Mouse (Mus musculus): ENCODE measurements around the gene Kcnh4.

DNA sequence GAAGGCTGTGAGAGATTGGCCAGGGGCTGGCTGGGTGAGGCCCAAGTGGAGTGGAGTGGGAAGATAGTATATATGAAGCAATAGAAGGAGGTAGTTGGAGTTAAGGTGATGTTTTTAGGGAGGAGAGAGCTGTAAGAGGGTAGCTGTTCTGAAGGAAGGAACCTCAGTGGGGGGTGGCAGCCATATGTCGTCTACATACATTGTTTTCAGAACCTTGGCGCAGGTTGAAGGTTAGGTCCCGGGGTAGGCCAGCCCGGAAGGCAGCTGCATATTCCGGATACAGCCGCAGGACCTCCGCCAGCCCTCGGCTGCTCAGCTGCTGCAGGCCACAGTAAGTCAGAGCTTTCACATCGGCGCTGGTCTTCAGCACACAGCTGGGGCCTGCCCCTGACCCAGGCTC, 13.2 kb downstream of the Kcnh4 start:
- TF ChIP-seq POLR2A (IDR thresholded peaks at IDR 0.05; ENCODE audit: extremely low read depth, insufficient read depth, low read length) (no peak), CTCF (IDR thresholded peaks at IDR 0.05; ENCODE audit: extremely low read depth, insufficient read depth, low read length) (no peak)

All from cortical plate, adult 2 months (tissue).